Mouse (Mus musculus): ENCODE measurements at regions not wholly inside any gene's neighbourhood (a gene's known extent, or its start where the extent isn't known, plus 50 kb on each side); places are given as distances from the start of the nearest gene placed in this dataset.
A peak's percentile ranks its signal among the peaks of the same experiment; 100 is the strongest.

- intact Hi-C loops (cut with DNase I), result no loop called here
- no peak for DNase-seq (ENCODE audit: low spot score in 2 of 2)
These were observed 468.0 kb downstream of the Zfp704 start for GRCm38 (mm10) chr3:9141836-9142235.

DNA sequence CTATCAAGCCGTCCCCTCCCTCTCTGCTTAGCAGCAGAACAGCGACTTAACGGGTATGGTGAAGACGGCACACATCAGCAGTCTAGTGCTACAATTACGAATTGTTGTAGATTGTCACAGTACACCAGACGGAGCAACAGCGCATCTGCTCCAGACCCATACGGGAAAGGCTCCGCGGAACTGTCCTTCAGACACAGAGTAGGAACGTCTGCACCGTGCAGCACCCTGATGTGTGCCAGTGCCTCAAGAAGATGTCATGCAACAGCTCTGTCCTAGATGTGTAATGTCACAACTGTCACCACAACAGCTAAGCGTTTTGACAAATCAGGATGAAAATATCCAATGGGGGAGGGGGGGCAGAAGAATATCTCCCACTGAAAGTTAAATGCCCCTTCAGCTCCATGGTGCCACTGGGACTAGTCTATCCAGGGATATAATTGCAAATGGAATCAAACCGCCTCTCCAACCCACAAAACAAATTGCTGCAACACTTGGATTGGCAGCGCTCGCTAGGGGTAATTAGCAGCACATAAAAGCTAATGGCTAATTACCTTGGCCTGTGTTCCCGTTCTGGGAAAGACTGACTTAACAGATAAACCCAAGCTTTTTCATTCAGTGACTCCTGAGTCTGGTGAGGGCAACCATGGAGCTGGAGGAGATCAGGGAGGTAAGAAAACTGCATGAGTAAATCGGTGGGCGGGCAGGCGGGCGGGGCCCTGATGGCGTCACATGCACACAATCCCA lies 472.6 kb downstream of the Zfp704 start:
- DNase-seq (ENCODE audit: low spot score in 2 of 2), result peak in 1 of 2 experiments; percentile 33
- intact Hi-C loops (cut with DNase I), result no loop called here

GRCm38 (mm10) chr3:9133991-9134390 lies 475.9 kb downstream of the Zfp704 start:
- intact Hi-C loops (cut with DNase I), result no loop called here
- DNase-seq (ENCODE audit: low spot score in 2 of 2), result no peak

- no peak for DNase-seq (ENCODE audit: low spot score in 2 of 2)
- intact Hi-C loops (cut with DNase I), result no loop called here
These were observed 477.7 kb downstream of the Zfp704 start for GRCm38 (mm10) chr3:9132104-9132751.

DNA sequence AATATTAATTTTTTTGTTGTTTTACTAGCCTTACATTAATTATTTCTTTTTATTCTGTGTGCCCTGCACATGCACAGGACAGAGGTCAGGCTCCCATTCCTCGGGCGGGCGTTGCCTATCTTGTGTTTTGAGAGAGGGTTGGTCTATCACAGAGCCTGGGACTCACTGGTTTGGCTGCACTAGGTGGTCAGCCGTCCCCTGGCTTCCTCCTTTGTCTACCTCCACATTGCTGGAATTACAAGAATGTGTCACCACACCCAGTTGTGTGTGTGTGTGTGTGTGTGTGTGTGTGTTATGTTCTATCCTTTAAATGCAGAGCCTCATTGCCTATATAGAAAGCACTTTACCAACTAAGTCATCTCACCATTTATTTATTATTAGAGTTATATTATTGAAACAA lies 478.5 kb downstream of the Zfp704 start:
- intact Hi-C loops (cut with DNase I), result no loop called here
- no peak for DNase-seq (ENCODE audit: low spot score in 2 of 2)

DNA sequence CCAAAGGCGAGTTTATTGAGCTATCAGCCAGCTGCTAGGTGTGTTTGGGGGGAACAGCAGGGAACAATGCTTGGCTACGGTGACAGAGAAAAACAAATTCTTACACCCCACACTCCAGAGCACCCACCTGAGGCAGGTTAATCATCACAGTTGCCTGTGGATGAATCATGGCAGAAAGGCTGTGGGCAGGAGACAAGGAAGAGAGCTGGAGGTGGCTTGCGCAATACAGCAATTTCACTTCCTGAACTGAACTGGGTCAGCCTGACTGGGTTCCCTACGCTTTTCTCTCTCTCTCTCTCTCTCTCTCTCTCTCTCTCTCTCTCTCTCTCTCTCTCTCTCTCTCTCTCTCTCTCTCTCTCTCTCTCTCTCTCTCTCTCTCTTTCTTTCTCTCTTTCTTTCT lies 481.5 kb downstream of the Zfp704 start:
- intact Hi-C loops (cut with DNase I), result no loop called here
- DNase-seq (ENCODE audit: low spot score in 2 of 2), result peak in 1 of 2 experiments; percentile 12

- peak; percentile 11 to 28 for DNase-seq (ENCODE audit: low spot score in 2 of 2)
- intact Hi-C loops (cut with DNase I), result no loop called here
These were observed 486.8 kb downstream of the Zfp704 start for GRCm38 (mm10) chr3:9123079-9123478.

- intact Hi-C loops (cut with DNase I), result no loop called here
- no peak for DNase-seq (ENCODE audit: low spot score in 2 of 2)
These were observed 492.0 kb downstream of the Zfp704 start for GRCm38 (mm10) chr3:9117913-9118312.

DNA sequence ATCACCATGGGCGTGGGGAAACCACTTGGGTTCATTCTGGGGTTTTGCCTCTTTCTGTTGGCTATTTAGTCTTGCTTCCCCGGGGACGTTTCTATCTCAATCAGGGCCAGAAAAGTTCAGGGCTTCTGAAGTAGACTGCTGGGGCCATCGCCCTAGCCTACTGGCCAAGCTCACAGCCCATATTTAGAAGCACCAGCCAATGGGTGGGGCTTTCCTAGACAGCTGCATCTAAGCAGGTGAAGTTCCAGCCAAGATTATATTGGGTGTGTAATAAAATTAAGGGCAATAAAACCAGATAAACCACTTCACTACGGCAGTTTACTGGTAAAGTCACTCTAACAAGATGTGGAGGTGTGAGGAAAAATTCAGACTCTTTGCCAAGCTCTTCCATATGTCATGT lies 496.5 kb downstream of the Zfp704 start:
- no peak for DNase-seq (ENCODE audit: low spot score in 2 of 2)
- intact Hi-C loops (cut with DNase I), result no loop called here

DNA sequence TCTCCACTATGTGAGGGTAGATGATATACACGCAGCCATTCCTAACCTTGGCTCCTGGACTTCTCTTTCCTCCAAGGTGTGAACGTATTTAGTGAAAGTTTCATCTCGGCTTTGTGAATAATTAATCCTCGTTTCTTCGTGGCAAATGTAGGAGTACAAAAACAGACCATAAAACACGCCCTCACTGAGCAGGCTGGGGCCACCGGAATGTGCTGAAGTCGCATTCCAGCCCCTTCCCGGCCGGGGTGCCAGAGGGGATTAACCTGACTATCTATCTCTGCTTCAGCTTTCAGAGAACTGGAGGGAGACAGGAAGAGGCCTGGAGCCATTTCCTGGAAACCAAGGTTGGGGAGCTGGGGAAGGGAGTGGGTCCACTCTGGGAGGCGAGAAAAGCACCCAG lies 499.1 kb downstream of the Zfp704 start:
- no peak for DNase-seq (ENCODE audit: low spot score in 2 of 2)
- intact Hi-C loops (cut with DNase I), result no loop called here

DNA sequence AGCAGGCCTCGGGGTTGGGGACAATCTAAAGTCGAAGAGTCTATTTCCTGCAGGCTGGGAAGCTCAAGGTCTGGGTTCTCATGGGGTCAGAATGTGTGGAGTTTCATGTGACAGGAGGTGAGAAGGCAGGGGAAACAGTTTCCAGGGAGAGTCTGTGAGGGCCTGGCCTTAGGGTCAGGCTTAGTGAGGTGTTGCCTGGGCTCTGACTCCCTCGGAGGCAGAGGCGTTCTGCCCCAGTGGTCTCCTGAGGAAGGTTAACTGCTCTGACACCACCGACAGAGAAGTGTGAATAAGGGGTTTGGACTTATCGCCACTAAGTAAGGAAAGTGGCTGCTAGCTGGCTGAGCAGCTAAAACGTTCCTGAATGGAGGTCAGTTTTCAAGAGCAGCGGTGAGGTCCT lies 499.9 kb downstream of the Zfp704 start:
- intact Hi-C loops (cut with DNase I), result no loop called here
- no peak for DNase-seq (ENCODE audit: low spot score in 2 of 2)

- intact Hi-C loops (cut with DNase I), result no loop called here
- DNase-seq (ENCODE audit: low spot score in 2 of 2), result no peak
These were observed 500.4 kb downstream of the Zfp704 start for GRCm38 (mm10) chr3:9109485-9109884.

GRCm38 (mm10) chr3:9107766-9108410 lies 502.0 kb downstream of the Zfp704 start:
- DNase-seq (ENCODE audit: low spot score in 2 of 2), result no peak
- intact Hi-C loops (cut with DNase I), result no loop called here

DNA sequence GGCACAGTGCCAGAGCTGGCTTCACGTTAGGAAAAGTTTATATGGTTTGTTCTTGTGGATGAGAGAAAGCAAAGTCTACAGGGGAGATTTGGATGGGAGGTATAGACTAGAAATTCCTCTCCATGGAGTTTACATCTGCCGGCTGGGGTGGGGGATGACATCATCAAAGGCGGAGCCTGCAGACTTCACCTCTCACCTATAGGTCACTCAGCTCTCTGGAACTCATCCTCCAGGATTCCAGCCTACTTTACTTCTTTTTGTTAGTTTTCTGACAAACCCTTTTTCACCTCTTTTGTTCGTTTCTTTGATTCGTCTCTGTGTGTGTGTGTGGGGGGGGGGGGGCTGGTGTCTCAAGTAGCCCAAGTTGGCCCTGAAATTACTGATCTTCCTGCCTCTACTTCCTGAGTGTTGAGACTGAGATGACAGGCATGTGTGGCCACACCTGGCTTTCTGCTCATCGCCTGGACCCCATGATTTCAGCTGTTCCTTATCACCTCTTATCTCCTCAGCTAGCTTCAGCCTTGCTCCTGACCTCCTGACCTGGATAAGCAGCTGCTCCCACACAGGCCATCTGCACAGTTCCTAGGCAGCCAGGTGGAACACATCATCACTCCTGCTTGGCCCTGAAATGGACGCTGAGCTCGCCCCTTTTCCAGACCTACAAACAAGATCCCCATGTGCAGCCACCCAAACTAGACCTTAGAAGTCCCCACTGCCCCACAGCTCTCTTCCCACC lies 504.5 kb downstream of the Zfp704 start:
- no peak for DNase-seq (ENCODE audit: low spot score in 2 of 2)
- intact Hi-C loops (cut with DNase I), result no loop called here

DNA sequence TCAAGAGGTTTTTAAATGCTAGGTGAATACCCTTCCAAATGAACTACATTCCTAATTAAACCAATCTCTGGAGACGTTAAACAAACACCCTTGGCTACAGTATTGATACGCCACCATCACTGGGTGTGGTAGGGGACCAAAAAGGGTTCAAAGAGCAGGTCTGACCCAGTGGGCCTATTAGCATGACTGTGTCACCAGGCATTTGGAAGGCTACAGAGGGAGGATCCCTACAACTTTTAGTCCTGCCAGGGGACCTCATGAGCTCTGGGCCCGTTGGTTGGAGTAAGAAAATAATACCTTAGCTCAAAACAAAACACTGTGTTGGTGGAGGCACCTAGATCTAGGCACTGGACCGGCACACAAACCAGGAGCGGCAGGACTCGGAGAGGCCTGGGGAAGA lies 506.4 kb downstream of the Zfp704 start:
- no peak for DNase-seq (ENCODE audit: low spot score in 2 of 2)

GRCm38 (mm10) chr3:9101240-9101639 lies 508.6 kb downstream of the Zfp704 start:
- intact Hi-C loops (cut with DNase I), result no loop called here
- no peak for DNase-seq (ENCODE audit: low spot score in 2 of 2)

More for the DNA sequence above, 506.4 kb downstream of the Zfp704 start:
- intact Hi-C loops (cut with DNase I), result no loop called here

- intact Hi-C loops (cut with DNase I), result no loop called here
- no peak for DNase-seq (ENCODE audit: low spot score in 2 of 2)
These were observed 509.1 kb downstream of the Zfp704 start for GRCm38 (mm10) chr3:9100761-9101160.

GRCm38 (mm10) chr3:9098441-9098840 lies 511.4 kb downstream of the Zfp704 start:
- no peak for DNase-seq (ENCODE audit: low spot score in 2 of 2)
- intact Hi-C loops (cut with DNase I), result no loop called here

DNA sequence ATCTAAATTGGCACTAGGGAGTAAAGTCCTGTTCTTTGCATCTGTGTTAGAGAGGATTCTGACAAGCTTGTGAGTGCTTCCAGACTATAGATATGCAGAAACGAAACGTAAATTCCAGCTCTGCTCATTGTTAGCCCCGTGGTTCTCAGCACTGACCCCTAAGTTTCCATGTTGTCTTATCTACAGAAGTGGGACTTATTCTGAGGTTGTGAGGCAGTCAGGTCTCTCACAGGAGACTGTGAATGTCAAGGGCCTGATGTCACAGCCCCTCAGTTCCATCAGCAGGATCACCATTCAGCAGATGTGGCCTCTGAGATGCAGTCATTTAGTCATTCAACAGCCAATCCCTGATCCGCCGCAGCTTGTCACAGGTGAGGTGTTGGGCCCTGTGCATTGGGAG lies 525.8 kb downstream of the Zfp704 start:
- intact Hi-C loops (cut with DNase I), result no loop called here
- no peak for DNase-seq (ENCODE audit: low spot score in 2 of 2)

DNA sequence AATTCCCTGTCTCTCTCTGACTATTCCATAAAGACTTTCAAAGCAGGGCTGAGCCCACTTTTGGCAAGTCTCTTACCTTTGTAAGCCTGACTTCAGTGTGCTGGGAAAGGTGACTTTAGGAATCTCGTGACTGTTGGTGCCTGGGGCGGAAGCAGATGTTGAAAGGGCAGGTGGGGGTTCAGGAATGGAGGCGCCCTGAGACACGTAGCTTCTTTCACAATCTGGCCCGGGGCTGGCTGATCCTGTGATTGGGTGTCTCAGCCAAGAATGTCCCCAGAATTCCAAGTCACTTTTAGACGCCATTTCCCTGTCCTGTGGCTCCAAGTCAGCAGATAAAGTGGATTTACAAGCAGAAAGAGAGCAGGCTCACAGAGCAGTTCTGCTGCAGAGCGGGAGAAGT lies 527.8 kb downstream of the Zfp704 start:
- no peak for DNase-seq (ENCODE audit: low spot score in 2 of 2)
- intact Hi-C loops (cut with DNase I), result no loop called here

All from left cerebral cortex, postnatal 14 days (tissue).